Mouse (Mus musculus): ENCODE measurements around the gene Rin3. TPM values are rescaled to one million over a fixed set of nuclear protein-coding genes. Genes with fewer than 3 reads are reported as not detected.

Gene Rin3
- polyA plus RNA-seq, 1 experiment from 2014 or later = 9.3 TPM

DNA sequence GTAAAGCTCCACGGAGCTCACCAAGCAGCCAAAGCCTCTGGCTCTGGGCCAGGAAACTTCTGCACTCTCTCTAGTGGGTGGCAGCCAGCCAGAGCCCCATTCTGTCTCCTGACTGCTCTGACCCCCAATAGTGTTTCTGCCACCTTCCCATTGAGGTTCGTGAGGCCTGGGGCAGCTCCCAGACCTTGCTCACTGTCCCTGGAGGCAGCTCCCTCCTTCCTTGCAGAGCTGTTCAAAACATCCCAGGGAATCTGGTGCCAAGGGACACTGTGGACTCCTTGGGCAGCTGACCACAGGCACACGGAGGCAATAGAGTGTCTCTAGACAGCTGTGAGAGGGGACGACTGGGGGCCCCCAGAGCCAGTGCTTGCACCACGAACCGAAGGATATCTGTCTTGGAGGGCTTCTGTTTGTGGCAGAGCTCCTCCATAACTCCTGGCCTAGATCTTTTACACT lies 25.2 kb downstream of the Rin3 start:
- ATAC-seq (ENCODE audit: insufficient number of reproducible peaks, low FRiP score, low TSS enrichment, low read depth) = 0 out of 2 replicates have a peak, but pooled peaks have one; percentile 2
- Histone ChIP-seq H3K4me1 (peaks cover 33% of the 10 kb centered on the region), H3K4me3 (no peak overlapping the region), H3K4me2 (no peak overlapping the region), H3K27me3 (no peaks in the 10 kb centered on the region), H3K9me3 (no peaks in the 10 kb centered on the region), H3K36me3 (peaks cover 3% of the 10 kb centered on the region; the same call in 1 of the 2 replicates), H3K9ac (no peak overlapping the region), H3K27ac (peak overlapping the region; percentile 33)
- WGBS = 35% methylated on average over 6 of the region's 6 CpGs

DNA sequence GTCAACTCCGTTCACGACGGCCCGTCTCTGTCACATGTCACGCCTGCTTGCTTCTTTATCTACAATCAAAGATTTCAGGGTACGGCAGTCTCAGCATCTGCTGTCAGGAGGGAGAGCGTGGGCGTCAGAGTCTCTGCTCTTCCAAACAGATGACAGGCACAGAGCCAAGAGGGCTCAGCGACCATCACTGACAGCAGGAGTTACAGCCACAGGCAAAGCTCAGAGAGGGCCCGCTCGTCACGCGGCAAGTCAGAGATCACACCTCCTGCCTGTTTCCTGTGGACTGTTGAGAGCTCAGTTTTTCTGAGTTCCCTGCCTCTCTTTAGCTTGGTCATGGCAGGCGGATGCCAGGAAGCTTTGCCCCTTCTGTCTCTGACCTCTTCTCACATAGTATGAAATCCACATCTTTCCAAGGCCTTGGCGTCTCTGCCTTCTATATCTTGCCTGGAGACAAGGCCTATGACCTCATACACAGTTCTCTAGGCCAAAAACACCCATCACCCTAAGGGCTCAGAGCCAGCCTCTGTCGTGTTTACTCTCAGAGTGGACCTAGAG lies 25.7 kb downstream of the Rin3 start:
- Histone ChIP-seq H3K9me3 (no peaks in the 10 kb centered on the region), H3K4me1 (peaks cover 28% of the 10 kb centered on the region), H3K36me3 (peaks cover 5% of the 10 kb centered on the region; the same call in 1 of the 2 replicates), H3K4me2 (no peak overlapping the region), H3K27ac (peak overlapping the region; percentile 33), H3K27me3 (no peaks in the 10 kb centered on the region), H3K4me3 (no peak overlapping the region), H3K9ac (no peak overlapping the region)
- 44% methylated on average over 16 of the region's 16 CpGs for WGBS
- ATAC-seq (ENCODE audit: insufficient number of reproducible peaks, low FRiP score, low TSS enrichment, low read depth) = 0 out of 2 replicates have a peak, but pooled peaks have one; percentile 6

DNA sequence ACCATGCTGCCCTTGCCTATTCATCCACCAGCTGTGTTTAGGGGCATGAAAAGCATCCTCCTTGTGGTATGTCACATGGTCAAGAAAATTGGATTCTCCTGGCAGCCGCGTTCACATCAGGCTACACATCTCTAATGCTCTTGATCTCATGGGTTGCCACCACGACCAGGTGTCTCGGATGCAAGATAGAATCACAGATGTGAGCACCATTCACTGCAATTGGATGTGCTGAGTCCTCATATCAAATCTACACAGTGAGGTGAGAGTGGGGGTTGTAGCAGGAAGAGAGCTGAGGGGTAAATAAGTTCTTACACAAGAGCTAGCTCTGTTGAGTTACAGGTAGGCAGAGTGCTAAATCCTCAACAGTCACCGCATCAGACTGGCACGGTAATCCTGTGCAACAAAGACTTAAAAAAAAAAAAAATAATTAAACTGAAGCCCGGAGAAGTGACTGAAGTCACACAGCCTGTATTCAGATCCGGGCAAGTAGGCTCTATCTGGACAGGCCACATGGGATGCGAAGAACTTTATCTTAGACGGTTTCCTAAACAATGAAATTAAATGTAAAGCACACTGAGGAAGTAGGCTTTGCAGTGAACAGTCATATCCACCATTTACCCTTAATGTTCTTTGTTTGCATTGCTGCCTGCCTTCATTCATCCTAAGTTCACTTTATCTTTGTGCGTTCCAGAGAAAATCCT lies 26.4 kb downstream of the Rin3 start:
- Histone ChIP-seq H3K4me1 (peaks cover 21% of the 10 kb centered on the region), H3K27me3 (no peaks in the 10 kb centered on the region), H3K4me3 (no peak overlapping the region), H3K27ac (no peak overlapping the region), H3K9ac (no peak overlapping the region), H3K9me3 (no peaks in the 10 kb centered on the region), H3K4me2 (no peak overlapping the region), H3K36me3 (peaks cover 5% of the 10 kb centered on the region; the same call in 1 of the 2 replicates)
- WGBS = 93% methylated on average over 11 of the region's 11 CpGs
- ATAC-seq (ENCODE audit: insufficient number of reproducible peaks, low FRiP score, low TSS enrichment, low read depth) = no peak

DNA sequence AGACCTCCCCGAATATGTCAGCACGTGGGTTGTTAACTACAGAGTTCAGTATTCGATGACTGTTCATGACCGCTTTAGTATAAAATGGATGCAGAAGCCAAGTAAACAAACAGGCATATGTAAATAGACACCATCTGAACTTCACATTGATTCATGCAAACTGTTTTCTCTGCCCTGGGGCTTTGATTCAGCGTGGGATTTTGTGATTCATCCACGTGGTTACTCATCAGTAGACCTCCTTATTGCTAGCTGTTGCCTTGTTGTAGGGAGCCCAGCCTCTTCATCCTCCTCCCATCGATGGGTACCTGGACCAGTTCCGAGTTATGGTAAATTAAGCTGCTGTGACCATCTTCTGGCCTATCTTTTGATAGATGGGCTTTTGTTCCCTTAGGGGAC lies 26.9 kb downstream of the Rin3 start:
- Histone ChIP-seq H3K4me1 (peaks cover 18% of the 10 kb centered on the region), H3K36me3 (peaks cover 8% of the 10 kb centered on the region; the same call in 1 of the 2 replicates), H3K27ac (no peak overlapping the region), H3K27me3 (no peaks in the 10 kb centered on the region), H3K4me2 (no peak overlapping the region), H3K9ac (no peak overlapping the region), H3K9me3 (no peaks in the 10 kb centered on the region), H3K4me3 (no peak overlapping the region)
- WGBS = 89% methylated on average over 8 of the region's 8 CpGs
- no peak for ATAC-seq (ENCODE audit: insufficient number of reproducible peaks, low FRiP score, low TSS enrichment, low read depth)

DNA sequence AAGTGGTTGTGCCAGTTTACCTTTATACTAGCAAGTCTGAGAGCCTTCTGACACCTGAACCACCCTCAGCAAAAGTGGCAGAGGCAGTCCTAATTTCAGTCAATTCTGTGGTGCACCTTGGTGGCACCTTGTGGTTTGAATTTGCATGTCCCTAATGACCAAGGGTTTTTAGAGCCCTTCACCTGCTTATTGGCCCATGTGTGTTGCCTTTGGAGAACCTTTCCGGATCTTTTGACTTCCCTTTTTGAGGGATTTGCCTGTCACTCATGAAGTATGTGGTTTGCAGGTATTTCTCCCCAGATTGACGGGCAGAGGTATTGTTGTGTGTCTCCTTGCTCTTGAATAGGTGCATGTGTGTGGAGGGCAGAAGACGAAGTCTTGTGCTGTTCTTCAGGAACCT lies 27.4 kb downstream of the Rin3 start:
- peaks cover 18% of the 10 kb centered on the region for H3K4me1 ChIP-seq
- no peaks in the 10 kb centered on the region for H3K9me3 ChIP-seq
- no peak for ATAC-seq (ENCODE audit: insufficient number of reproducible peaks, low FRiP score, low TSS enrichment, low read depth)
- H3K36me3 ChIP-seq = peaks cover 13% of the 10 kb centered on the region; the same call in 1 of the 2 replicates
- no peak overlapping the region for H3K4me3 ChIP-seq
- no peak overlapping the region for H3K27ac ChIP-seq
- no peaks in the 10 kb centered on the region for H3K27me3 ChIP-seq
- 96% methylated on average over 3 of the region's 3 CpGs for WGBS
- H3K4me2 ChIP-seq = no peak overlapping the region
- no peak overlapping the region for H3K9ac ChIP-seq

DNA sequence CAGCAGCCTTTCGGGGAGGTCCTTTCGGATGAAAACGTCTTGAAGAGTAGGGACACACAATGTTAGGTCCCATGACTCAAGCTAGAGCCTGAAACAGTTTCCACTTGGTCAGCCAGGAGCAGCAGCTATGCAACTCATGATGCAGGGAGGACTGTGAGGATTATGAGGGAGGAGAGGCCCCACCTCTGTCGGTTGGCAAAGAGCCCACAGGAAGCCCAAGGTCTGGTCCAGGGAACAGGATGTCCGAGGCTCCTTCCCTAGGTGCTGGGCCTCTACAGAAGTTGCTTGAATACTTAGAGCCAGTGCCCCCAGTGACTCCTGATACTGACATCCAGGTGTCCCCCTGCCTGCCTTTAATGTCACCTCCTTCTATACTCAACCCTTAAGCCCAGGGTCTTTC lies 28.6 kb downstream of the Rin3 start:
- no peak overlapping the region for H3K4me3 ChIP-seq
- no peaks in the 10 kb centered on the region for H3K27me3 ChIP-seq
- H3K36me3 ChIP-seq = peaks cover 17% of the 10 kb centered on the region; the same call in 1 of the 2 replicates
- H3K9ac ChIP-seq = no peak overlapping the region
- no peak overlapping the region for H3K27ac ChIP-seq
- ATAC-seq (ENCODE audit: insufficient number of reproducible peaks, low FRiP score, low TSS enrichment, low read depth) = no peak
- WGBS = 80% methylated on average over 5 of the region's 5 CpGs
- H3K9me3 ChIP-seq = no peaks in the 10 kb centered on the region
- peaks cover 18% of the 10 kb centered on the region for H3K4me1 ChIP-seq
- no peak overlapping the region for H3K4me2 ChIP-seq

DNA sequence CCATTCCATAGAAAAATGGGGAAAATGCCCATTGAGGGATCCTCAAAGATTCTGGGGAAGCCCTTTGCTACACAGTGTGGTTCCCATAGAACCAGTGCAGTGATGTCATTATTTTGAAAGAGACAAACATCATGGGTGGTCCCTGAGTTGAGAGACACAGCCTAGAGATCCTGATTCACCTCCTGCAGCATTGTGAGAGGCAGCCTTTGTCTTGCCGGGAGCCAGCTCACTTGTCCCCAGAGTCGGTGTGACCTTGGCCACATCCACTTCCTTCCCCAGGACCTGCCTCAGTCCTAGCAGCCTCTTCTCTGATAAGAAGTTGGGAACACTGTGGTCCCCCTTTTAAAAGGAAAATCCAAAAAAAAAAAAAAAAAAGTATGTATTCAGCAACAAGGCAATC lies 36.3 kb downstream of the Rin3 start:
- H3K4me1 ChIP-seq = peaks cover 17% of the 10 kb centered on the region
- no peak overlapping the region for H3K4me2 ChIP-seq
- no peak overlapping the region for H3K9ac ChIP-seq
- peak overlapping the region; percentile 70 for H3K27ac ChIP-seq
- H3K27me3 ChIP-seq = no peaks in the 10 kb centered on the region
- no peaks in the 10 kb centered on the region for H3K9me3 ChIP-seq
- ATAC-seq (ENCODE audit: insufficient number of reproducible peaks, low FRiP score, low TSS enrichment, low read depth) = no peak
- H3K4me3 ChIP-seq = no peak overlapping the region
- 64% methylated on average over 2 of the region's 2 CpGs for WGBS
- peaks cover 12% of the 10 kb centered on the region; the same call in 1 of the 2 replicates for H3K36me3 ChIP-seq

DNA sequence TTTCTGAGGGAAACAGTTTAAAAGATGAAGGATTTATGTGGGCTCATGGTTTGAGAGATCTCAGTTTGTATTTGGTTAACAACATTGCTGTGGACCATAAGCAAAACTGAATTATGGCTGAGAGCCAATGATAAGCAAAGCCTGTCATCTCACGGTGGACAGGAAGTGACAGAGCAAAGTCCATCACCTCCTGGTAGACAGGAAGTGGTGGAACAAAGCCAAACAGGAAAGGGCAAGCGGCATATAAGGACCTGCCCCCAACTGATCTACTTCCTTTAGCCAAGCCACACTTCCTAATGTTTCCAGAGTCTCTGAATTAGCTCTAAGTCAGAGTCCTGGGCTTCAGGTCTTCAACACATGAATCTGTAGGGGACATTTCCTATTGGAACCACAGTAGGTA lies 37.1 kb downstream of the Rin3 start:
- Histone ChIP-seq H3K4me3 (no peak overlapping the region), H3K4me1 (peaks cover 23% of the 10 kb centered on the region), H3K4me2 (no peak overlapping the region), H3K9me3 (no peaks in the 10 kb centered on the region), H3K9ac (no peak overlapping the region), H3K27ac (peak overlapping the region; percentile 70), H3K27me3 (no peaks in the 10 kb centered on the region), H3K36me3 (peaks cover 7% of the 10 kb centered on the region; the same call in 1 of the 2 replicates)
- WGBS = 47% methylated on average over 2 of the region's 2 CpGs
- no peak for ATAC-seq (ENCODE audit: insufficient number of reproducible peaks, low FRiP score, low TSS enrichment, low read depth)

DNA sequence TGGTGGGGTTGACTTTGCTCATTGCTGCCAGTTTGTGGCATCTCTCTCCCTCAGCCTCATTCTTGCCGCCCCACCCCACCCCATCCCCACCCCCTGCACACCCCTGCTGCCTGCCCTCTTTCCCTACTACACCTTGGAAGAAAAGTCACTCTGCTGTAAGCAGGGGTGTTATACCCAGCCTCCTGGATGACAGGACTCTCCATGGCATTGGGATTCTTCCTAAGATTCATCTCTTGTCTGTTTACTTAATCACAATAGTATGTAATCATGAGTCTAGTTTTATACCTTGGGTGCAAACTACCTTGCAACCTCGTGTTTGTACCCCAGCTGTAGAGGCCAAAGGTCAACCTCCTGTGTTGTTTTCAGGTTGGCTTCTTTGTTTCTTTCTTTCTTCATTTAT lies 37.5 kb downstream of the Rin3 start:
- Histone ChIP-seq H3K4me1 (peaks cover 24% of the 10 kb centered on the region), H3K4me2 (no peak overlapping the region), H3K27ac (peak overlapping the region; percentile 70), H3K4me3 (no peak overlapping the region), H3K9ac (no peak overlapping the region), H3K27me3 (no peaks in the 10 kb centered on the region), H3K9me3 (no peaks in the 10 kb centered on the region), H3K36me3 (peaks cover 3% of the 10 kb centered on the region; the same call in 1 of the 2 replicates)
- no peak for ATAC-seq (ENCODE audit: insufficient number of reproducible peaks, low FRiP score, low TSS enrichment, low read depth)
- WGBS = 55% methylated on average over 2 of the region's 2 CpGs

DNA sequence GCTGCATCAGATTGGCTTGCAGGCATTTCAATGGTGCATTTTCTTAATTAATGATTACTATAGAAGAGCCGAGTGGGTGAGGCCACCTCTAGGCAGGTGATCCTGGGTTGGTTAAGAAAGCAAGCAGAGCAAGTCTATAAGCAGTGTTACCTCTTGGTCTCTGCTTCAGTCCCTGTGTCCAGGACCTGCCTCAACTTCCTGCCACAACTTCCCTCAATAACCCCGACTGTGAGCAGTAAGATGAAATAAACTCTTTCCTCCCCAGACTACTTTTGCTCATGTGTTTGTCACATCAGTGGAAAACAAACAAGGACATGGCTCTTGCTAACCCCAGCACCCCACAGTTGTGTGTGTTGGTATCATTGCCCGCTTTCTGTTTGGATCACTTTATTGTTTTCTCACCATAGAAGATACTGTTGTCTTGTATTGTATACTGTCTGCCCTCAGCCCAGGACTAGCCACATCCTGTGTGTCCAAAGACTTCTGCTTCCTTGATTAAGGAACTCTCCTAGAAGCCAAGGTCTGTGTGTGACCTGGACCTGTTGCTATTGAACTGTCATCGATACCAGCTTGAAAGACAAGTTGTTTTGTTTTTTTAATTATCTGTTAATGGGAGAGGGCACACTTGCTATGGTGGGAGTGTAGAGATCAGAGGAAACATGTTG lies 38.3 kb downstream of the Rin3 start:
- Histone ChIP-seq H3K9ac (no peak overlapping the region), H3K4me1 (peaks cover 24% of the 10 kb centered on the region), H3K27ac (no peak overlapping the region), H3K9me3 (no peaks in the 10 kb centered on the region), H3K4me2 (no peak overlapping the region), H3K27me3 (no peaks in the 10 kb centered on the region), H3K36me3 (no peaks in the 10 kb centered on the region; the same call in 1 of the 2 replicates), H3K4me3 (no peak overlapping the region)
- 68% methylated on average over 4 of the region's 4 CpGs for WGBS
- ATAC-seq (ENCODE audit: insufficient number of reproducible peaks, low FRiP score, low TSS enrichment, low read depth) = no peak

DNA sequence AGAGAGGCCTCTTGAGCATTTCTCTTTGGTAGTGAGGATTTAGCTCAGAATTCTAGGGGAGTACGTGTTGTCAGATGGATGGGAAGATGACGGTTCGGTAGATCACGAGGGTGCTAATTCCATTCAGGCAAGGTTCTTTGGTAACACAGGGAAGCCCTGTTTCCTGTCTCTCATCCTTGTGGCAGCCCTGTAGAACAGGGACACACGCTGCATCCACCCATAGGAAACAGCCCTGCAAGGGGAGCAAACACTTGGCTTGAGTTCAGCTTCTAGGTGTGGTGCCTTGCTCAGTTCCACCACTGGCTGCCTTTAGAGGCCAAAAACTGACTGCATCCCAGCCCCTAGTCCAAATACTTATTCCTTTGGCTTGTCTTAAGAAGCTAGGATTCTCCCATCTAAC lies 39.0 kb downstream of the Rin3 start:
- Histone ChIP-seq H3K36me3 (peaks cover 4% of the 10 kb centered on the region; the same call in 1 of the 2 replicates), H3K4me2 (no peak overlapping the region), H3K27ac (no peak overlapping the region), H3K27me3 (no peaks in the 10 kb centered on the region), H3K4me3 (no peak overlapping the region), H3K9ac (no peak overlapping the region), H3K9me3 (no peaks in the 10 kb centered on the region), H3K4me1 (peaks cover 25% of the 10 kb centered on the region)
- 77% methylated on average over 5 of the region's 5 CpGs for WGBS
- ATAC-seq (ENCODE audit: insufficient number of reproducible peaks, low FRiP score, low TSS enrichment, low read depth) = no peak

DNA sequence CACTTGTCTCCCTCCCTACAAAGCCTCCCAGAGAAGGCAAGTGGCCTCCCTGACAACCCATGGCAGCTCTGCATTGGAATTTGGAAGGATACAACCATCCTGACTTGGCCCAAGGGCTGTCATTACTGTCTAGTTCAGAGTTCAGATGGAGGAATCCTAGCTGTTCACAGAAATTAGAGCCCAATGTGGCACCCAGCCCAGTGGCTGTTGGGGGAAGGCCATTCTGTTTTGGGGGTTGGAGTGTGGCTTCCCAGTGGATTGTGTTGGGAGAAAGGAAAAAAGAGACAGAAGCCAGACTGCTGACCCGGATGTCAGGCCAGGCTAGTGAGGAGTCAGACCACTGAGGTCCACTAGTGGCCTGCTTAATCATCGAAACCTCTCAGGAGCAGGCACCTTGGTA lies 40.5 kb downstream of the Rin3 start:
- Histone ChIP-seq H3K27ac (peak overlapping the region; percentile 72), H3K4me3 (no peak overlapping the region), H3K9ac (no peak overlapping the region), H3K27me3 (no peaks in the 10 kb centered on the region), H3K9me3 (no peaks in the 10 kb centered on the region), H3K4me1 (peaks cover 32% of the 10 kb centered on the region), H3K36me3 (peaks cover 7% of the 10 kb centered on the region; the same call in 1 of the 2 replicates), H3K4me2 (no peak overlapping the region)
- ATAC-seq (ENCODE audit: insufficient number of reproducible peaks, low FRiP score, low TSS enrichment, low read depth) = no peak
- 94% methylated on average over 2 of the region's 2 CpGs for WGBS

Measured in limb, embryonic 15.5 days (tissue).